Comparison of ENCODE assay signal across 9 mouse cellular contexts in the genomic region with DNA sequence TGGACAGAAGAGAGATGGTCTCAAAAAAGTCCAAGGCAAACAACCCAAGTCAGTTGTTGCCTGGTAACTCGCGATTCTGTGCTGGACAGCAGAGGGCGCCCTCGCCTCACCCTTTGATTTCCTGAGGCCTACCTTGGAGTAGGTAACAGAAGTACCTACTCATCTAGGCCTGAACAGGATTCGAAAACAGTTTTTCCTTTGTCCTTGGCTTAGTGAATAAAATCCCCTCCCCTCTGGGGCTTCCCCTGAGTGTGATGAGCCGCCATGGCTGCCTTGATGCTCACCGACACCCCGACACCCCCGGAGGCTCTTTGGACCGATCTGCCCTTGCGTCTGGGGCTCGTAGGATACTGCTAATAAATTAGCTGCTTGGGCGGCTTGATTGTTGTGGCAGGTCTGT.
A peak's percentile ranks its signal among the peaks of the same experiment; 100 is the strongest.
DNase-seq lines count a peak whose midpoint lies in the region; ATAC-seq and TF ChIP-seq lines count a peak whose summit lies in the region.
"Had no signal": no experiment of that assay in that cellular context is flagged by ENCODE, and none has a peak within 500 bp of the region (broad histone marks: within the 10 kb centered on the region; RNA-seq: fewer than 3 reads in every experiment).

No protein-coding gene starts in this region.

- no peak for ATAC-seq in heart, postnatal 0 days (ENCODE audit: insufficient read depth, low read depth)
- ATAC-seq in lung, postnatal 0 days: no peak

- H3K9me3 ChIP-seq in heart, postnatal 0 days (replicated peaks; ENCODE audit: control insufficient read depth, low read length): no peaks in the 10 kb centered on the region
- no peaks in the 10 kb centered on the region for H3K9me3 ChIP-seq in lung, postnatal 0 days (ENCODE audit: low read length)
- H3K9me3 ChIP-seq: heart, embryonic 15.5 days had no signal

- H3K9ac ChIP-seq in heart, postnatal 0 days (replicated peaks; ENCODE audit: low read depth, low read length): no peak overlapping the region
- H3K9ac ChIP-seq in lung, postnatal 0 days (replicated peaks; ENCODE audit: low read depth): no peak overlapping the region
- H3K9ac ChIP-seq: heart, embryonic 15.5 days had no signal

- no peak overlapping the region for H3K4me2 ChIP-seq in heart, postnatal 0 days (ENCODE audit: low read depth, low read length)
- no peak overlapping the region for H3K4me2 ChIP-seq in lung, postnatal 0 days (replicated peaks; ENCODE audit: low read depth, low read length)
- H3K4me2 ChIP-seq: heart, embryonic 15.5 days had no signal

- WGBS in heart, postnatal 0 days: 59% methylated on average over 13 of the region's 13 CpGs
- 62% methylated on average over 13 of the region's 13 CpGs for WGBS in large intestine, adult 2 months
- 48% methylated on average over 13 of the region's 13 CpGs for WGBS in lung, postnatal 0 days

- no peaks in the 10 kb centered on the region for H3K36me3 ChIP-seq in heart, postnatal 0 days (replicated peaks; ENCODE audit: control insufficient read depth, insufficient read depth, low read length)
- H3K36me3 ChIP-seq in lung, postnatal 0 days (ENCODE audit: insufficient read depth, low read length): no peaks in the 10 kb centered on the region
- H3K36me3 ChIP-seq: heart, embryonic 15.5 days had no signal

- no peaks in the 10 kb centered on the region for H3K27me3 ChIP-seq in heart, postnatal 0 days (ENCODE audit: control insufficient read depth, insufficient read depth, low read length)
- no peaks in the 10 kb centered on the region for H3K27me3 ChIP-seq in lung, postnatal 0 days (replicated peaks; ENCODE audit: insufficient read depth, low read length)
- H3K27me3 ChIP-seq: heart, embryonic 15.5 days had no signal

- H3K27ac ChIP-seq in heart, postnatal 0 days (ENCODE audit: low read depth): no peak overlapping the region
- H3K27ac ChIP-seq in lung, postnatal 0 days (ENCODE audit: low read length): no peak overlapping the region
- H3K27ac ChIP-seq: heart, embryonic 15.5 days had no signal

- TF ChIP-seq EP300 in heart, postnatal 0 days (IDR thresholded peaks at IDR 0.05; ENCODE audit: low read depth): no peak
- TF ChIP-seq EP300 in lung, postnatal 0 days (IDR thresholded peaks at IDR 0.05): no peak

- DNase-seq in CD8-positive naive resting alpha-beta T cell, adult 2 months (ENCODE audit: low read depth in 2 of 2, low spot score in 2 of 2): peak; percentile 44 to 57
- DNase-seq in adrenal gland, adult 8-10 months: peak; percentile 34
- peak; percentile 71 for DNase-seq in embryo, embryonic 9.5 days (ENCODE audit: extremely low spot score)
- peak; percentile 18 for DNase-seq in heart, postnatal 0 days (ENCODE audit: low spot score)
- peak; percentile 24 for DNase-seq in large intestine, adult 2 months (ENCODE audit: low read depth, low spot score)
- DNase-seq in lung, postnatal 0 days (ENCODE audit: low spot score): peak; percentile 33
- DNase-seq in retina, postnatal 1 day: peak; percentile 66
- DNase-seq in thymus, postnatal 4 days: peak; percentile 81

- no peak overlapping the region for H3K4me3 ChIP-seq in heart, postnatal 0 days (ENCODE audit: low read depth, low read length)
- no peak overlapping the region for H3K4me3 ChIP-seq in lung, postnatal 0 days (ENCODE audit: low read depth, low read length)
- H3K4me3 ChIP-seq: heart, embryonic 15.5 days had no signal

- TF ChIP-seq CTCF in heart, postnatal 0 days (IDR thresholded peaks at IDR 0.05; ENCODE audit: low read depth): peak; percentile 66
- peak; percentile 84 for TF ChIP-seq CTCF in lung, postnatal 0 days (IDR thresholded peaks at IDR 0.05)

- no peaks in the 10 kb centered on the region for H3K4me1 ChIP-seq in heart, postnatal 0 days (ENCODE audit: control insufficient read depth, insufficient read depth)
- no peaks in the 10 kb centered on the region for H3K4me1 ChIP-seq in lung, postnatal 0 days (ENCODE audit: insufficient read depth, low read depth, low read length)
- H3K4me1 ChIP-seq: heart, embryonic 15.5 days had no signal

Comparison
In these comparisons a context has a peak if more than half of its experiments do, and no peak if none do; other contexts are left out.
1. DNase-seq: peak in every context shown above with its lines; median percentile 81 in thymus, postnatal 4 days; 71 in embryo, embryonic 9.5 days; 66 in retina, postnatal 1 day; 50 in CD8-positive naive resting alpha-beta T cell, adult 2 months; 34 in adrenal gland, adult 8-10 months; 33 in lung, postnatal 0 days; 24 in large intestine, adult 2 months; 18 in heart, postnatal 0 days.